8 mouse cellular contexts compared by ENCODE assay signal in the genomic region with DNA sequence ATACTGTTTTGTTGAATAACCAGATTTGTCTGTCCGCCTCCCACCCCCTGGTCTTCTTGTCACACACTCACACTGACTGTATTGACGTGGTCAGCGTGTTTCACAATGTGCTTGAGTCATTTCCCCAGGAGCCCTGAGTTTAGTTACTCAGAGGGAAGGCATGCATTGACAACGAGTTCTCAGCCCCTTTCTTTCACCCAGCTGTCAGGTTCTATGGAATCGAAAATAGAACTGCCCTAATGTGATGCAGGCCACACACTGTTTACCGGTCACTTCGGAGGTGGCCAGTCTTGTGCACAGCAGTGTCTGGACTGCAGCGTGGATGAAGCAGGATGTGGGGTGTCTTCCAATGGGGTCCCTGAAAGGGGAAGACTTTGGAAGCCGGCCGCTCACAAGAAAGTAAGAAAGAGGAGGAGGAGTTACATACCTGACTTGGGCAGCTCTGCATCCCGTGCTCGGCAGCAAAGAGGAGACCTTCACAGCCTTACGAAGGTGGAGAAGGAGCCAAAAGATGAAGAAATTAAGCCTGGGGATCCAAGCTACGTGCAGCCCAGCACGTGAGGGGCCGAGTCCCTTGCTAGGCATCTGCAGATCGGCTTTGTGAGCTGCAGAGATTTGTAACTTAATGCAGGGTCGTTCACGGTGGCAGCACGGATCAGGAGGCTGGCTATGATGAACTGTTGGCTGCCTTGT. TPM values are rescaled to one million over a fixed set of nuclear protein-coding genes. Genes with fewer than 3 reads are reported as not detected.
DNase-seq lines count a peak whose midpoint lies in the region; ATAC-seq lines count a peak whose summit lies in the region.

No protein-coding gene starts in this region.

- H3K4me2 ChIP-seq in kidney, embryonic 14.5 days (replicated peaks; ENCODE audit: low read depth, low read length): peak overlapping the region; percentile 44

- H3K27ac ChIP-seq in heart, embryonic 10.5 days: peak overlapping the region; percentile 86
- H3K27ac ChIP-seq in kidney, embryonic 14.5 days (ENCODE audit: low read depth, low read length): peak overlapping the region; percentile 73

- H3K4me3 ChIP-seq in heart, embryonic 10.5 days: peak overlapping the region; percentile 43
- H3K4me3 ChIP-seq in kidney, embryonic 14.5 days (ENCODE audit: low read length): peak overlapping the region; percentile 27

- 0 out of 2 replicates have a peak, but pooled peaks have one; percentile 33 for ATAC-seq in kidney, embryonic 14.5 days (ENCODE audit: low FRiP score, low TSS enrichment)

- H3K36me3 ChIP-seq in heart, embryonic 10.5 days: no peaks in the 10 kb centered on the region; the same call in 1 of the 2 replicates
- H3K36me3 ChIP-seq in kidney, embryonic 14.5 days (ENCODE audit: control insufficient read depth, insufficient read depth, low read length): no peaks in the 10 kb centered on the region

- WGBS in heart, embryonic 10.5 days: 29% methylated on average over 20 of the region's 20 CpGs
- 13% methylated on average over 20 of the region's 20 CpGs for WGBS in kidney, embryonic 14.5 days

- no peaks in the 10 kb centered on the region for H3K9me3 ChIP-seq in heart, embryonic 10.5 days
- H3K9me3 ChIP-seq in kidney, embryonic 14.5 days (ENCODE audit: control insufficient read depth, low read length): no peaks in the 10 kb centered on the region; the same call in 1 of the 2 replicates

- DNase-seq in 416B (ENCODE audit: low read depth): peak; percentile 84
- peak; percentile 43 for DNase-seq in embryo, embryonic 9.5 days (ENCODE audit: extremely low spot score)
- DNase-seq in heart, embryonic 10.5 days (ENCODE audit: low spot score): no peak
- peak; percentile 36 to 44 for DNase-seq in lung, postnatal 4 days
- peak; percentile 47 to 69 for DNase-seq in urinary bladder, postnatal 36 days (ENCODE audit: low spot score in 2 of 2)
- DNase-seq in left cerebral cortex, adult 11 months (ENCODE audit: low spot score): no peak
- DNase-seq in left cerebral cortex, adult 18-20 months (ENCODE audit: low spot score in 2 of 2): no peak

- no peaks in the 10 kb centered on the region for H3K27me3 ChIP-seq in heart, embryonic 10.5 days (ENCODE audit: insufficient read depth, poor library complexity, severe bottlenecking)
- no peaks in the 10 kb centered on the region for H3K27me3 ChIP-seq in kidney, embryonic 14.5 days (ENCODE audit: control insufficient read depth, insufficient read depth, low read length)

- H3K4me1 ChIP-seq in heart, embryonic 10.5 days: peaks cover 50% of the 10 kb centered on the region
- H3K4me1 ChIP-seq in kidney, embryonic 14.5 days (ENCODE audit: control insufficient read depth, insufficient read depth, low read length): peaks cover 35% of the 10 kb centered on the region

- peak overlapping the region; percentile 50; the same call in 1 of the 2 replicates for H3K9ac ChIP-seq in kidney, embryonic 14.5 days (ENCODE audit: low read depth, low read length)

RNA-seq across cellular contexts. Expression of a gene that starts 43.3 kb away (rescaled TPM):
- 34.3 and 39.5 TPM in 2 replicates for polyA plus RNA-seq in heart, embryonic 10.5 days (2016; fragmentation: Nextera tagmentation; extraction: Ambion mirVana)
- polyA plus RNA-seq in kidney, embryonic 14.5 days (2014; fragmentation: Nextera tagmentation; extraction: Ambion mirVana): 13.7 and 15.2 TPM in 2 replicates
- 1 to 10 TPM; 7.7 to 9.2 TPM for total RNA-seq in left cerebral cortex, adult 18-20 months (2021)

Comparison
In these comparisons a context has a peak if more than half of its experiments do, and no peak if none do; other contexts are left out.
1. DNase-seq: peak in 416B (single experiment), embryo, embryonic 9.5 days (single experiment), lung, postnatal 4 days (2 of 2) and urinary bladder, postnatal 36 days (2 of 2); none in heart, embryonic 10.5 days (single experiment), left cerebral cortex, adult 11 months (single experiment) and left cerebral cortex, adult 18-20 months (0 of 2).